Mouse (Mus musculus) hindbrain, embryonic 16.5 days (tissue): ENCODE measurements at regions not wholly inside any gene's neighbourhood (a gene's known extent, or its start where the extent isn't known, plus 50 kb on each side); places are given as distances from the start of the nearest gene placed in this dataset.

Experiments used
- ATAC-seq: fragments of 200-750 bp; cut with Nextera tagmentation; 2 replicates; pipeline ENCODE4 v1.8.0; 2017; ENCODE audit warnings: moderate TSS enrichment, moderate library complexity
- H3K27ac ChIP-seq: fragments of 300-500 bp; sonication (generic); 2 replicates; pipeline ENCODE4 v1.5.1; 2014; ENCODE audit warnings: low read depth, mild to moderate bottlenecking, control low read depth, low read length, moderate library complexity
- H3K27me3 ChIP-seq: fragments of 300-500 bp; sonication (generic); replicated peaks from 2 replicates; pipeline ENCODE4 v1.6.1; 2014; ENCODE audit warnings: low read length; ENCODE audit not compliant: control insufficient read depth, insufficient read depth
- H3K36me3 ChIP-seq: fragments of 300-500 bp; sonication (generic); 2 replicates; pipeline ENCODE4 v1.6.1; 2014; ENCODE audit warnings: mild to moderate bottlenecking, low read length, moderate library complexity, mixed read lengths; ENCODE audit not compliant: control insufficient read depth, insufficient read depth
- H3K4me1 ChIP-seq: fragments of 300-500 bp; sonication (generic); 2 replicates; pipeline ENCODE4 v1.6.1; 2014; ENCODE audit warnings: low read depth, low read length; ENCODE audit not compliant: control insufficient read depth, insufficient read depth
- H3K4me2 ChIP-seq: fragments of 300-500 bp; sonication (generic); 2 replicates; pipeline ENCODE4 v1.6.1; 2014; ENCODE audit warnings: mild to moderate bottlenecking, low read length, control low read depth, moderate library complexity
- H3K4me3 ChIP-seq: fragments of 300-500 bp; sonication (generic); 2 replicates; pipeline ENCODE4 v1.5.1; 2014; ENCODE audit warnings: mild to moderate bottlenecking, low read length, control low read depth, moderate library complexity
- H3K9ac ChIP-seq: fragments of 300-500 bp; sonication (generic); 2 replicates; pipeline ENCODE4 v1.6.1; 2014; ENCODE audit warnings: low read depth, mild to moderate bottlenecking, control low read depth, low read length, moderate library complexity
- H3K9me3 ChIP-seq: fragments of 300-500 bp; sonication (generic); 2 replicates; pipeline ENCODE4 v1.6.1; 2014; ENCODE audit warnings: mild to moderate bottlenecking, low read length, moderate library complexity; ENCODE audit not compliant: control insufficient read depth
- WGBS: fragments of 180-500 bp; shearing (Covaris S2); extraction: QIAGEN DNeasy Blood & Tissue Kit; methylation state at CpG from one replicate; pipeline ENCODE4 v1.1.7; 2014; 5-methylcytosine and 5-hydroxymethylcytosine counted together

DNA sequence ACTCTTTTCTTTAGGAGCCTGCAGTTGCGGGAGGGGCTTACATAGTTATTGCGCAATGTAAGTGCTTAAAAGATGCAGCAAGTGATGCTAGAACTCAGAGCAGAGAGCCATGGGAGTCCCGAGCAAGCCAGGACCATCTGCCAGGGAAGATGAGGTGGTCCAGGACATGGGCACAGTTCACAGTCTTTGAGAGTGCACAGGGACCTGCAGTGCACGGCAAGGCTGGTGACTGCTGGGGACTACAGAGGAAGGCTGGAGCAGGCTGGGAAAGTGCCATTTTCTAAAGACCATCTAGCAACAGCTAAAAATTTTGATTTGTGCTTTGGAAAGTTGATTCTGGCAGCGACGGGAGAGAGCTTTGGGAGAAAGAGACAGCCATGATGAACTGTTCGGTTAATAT lies 174.0 kb upstream of the Slc38a2 start:
- H3K27me3 ChIP-seq, result no peaks in the 10 kb centered on the region
- no peaks in the 10 kb centered on the region for H3K36me3 ChIP-seq
- no peak overlapping the region for H3K4me2 ChIP-seq
- WGBS, result 90% methylated on average over 7 of the region's 7 CpGs
- H3K27ac ChIP-seq, result no peak overlapping the region
- no peaks in the 10 kb centered on the region for H3K9me3 ChIP-seq
- no peaks in the 10 kb centered on the region for H3K4me1 ChIP-seq
- no peak for ATAC-seq
- no peak overlapping the region for H3K9ac ChIP-seq
- no peak overlapping the region for H3K4me3 ChIP-seq

DNA sequence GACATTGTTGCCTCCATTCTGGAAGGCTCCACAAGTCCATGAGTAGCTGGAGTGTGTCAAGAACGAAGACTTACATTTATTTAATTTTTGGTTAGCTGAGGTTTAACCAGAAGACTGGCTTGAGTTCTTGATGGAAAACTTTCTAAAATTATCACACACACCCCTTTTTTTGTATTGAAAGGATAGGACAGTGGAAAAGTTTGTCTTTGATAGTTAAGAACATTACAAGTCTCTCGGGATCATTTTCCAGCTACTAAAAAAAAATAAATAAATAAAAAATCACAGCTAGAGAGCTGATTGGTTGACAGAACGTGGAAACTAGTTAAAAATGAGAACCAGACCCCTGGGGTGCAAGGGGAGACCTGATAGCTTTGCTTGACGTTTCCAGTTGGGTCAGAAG lies 173.6 kb upstream of the Slc38a2 start:
- Histone ChIP-seq H3K27ac (no peak overlapping the region), H3K4me3 (no peak overlapping the region), H3K9ac (no peak overlapping the region), H3K27me3 (no peaks in the 10 kb centered on the region), H3K4me1 (no peaks in the 10 kb centered on the region), H3K36me3 (no peaks in the 10 kb centered on the region), H3K4me2 (no peak overlapping the region), H3K9me3 (no peaks in the 10 kb centered on the region)
- ATAC-seq, result no peak
- WGBS, result 64% methylated on average over 4 of the region's 4 CpGs

DNA sequence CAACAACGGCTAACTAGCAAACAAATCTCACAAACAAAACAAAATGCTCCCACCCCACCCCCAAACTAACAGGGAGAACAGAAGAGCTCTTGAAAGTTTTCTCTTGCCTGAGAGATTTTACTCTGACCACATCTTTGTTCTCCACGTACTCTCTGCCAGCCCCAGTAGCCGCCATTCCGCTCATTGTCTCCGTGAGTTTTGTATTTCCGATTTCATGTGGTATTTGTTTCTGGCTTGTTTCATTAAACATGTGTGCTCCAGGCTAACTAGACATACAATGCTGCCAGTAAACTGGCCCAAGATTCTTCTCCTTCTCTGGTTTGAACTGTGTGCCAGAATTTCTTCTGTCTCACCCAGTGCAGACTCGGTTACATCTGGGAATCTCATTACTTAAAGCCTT lies 168.2 kb upstream of the Slc38a2 start:
- H3K4me3 ChIP-seq, result no peak overlapping the region
- H3K27me3 ChIP-seq, result no peaks in the 10 kb centered on the region
- no peaks in the 10 kb centered on the region for H3K36me3 ChIP-seq
- whole genome bisulfite sequencing, result 76% methylated on average over 7 of the region's 7 CpGs
- no peak overlapping the region for H3K27ac ChIP-seq
- H3K9ac ChIP-seq, result no peak overlapping the region
- no peak for ATAC-seq
- no peaks in the 10 kb centered on the region for H3K4me1 ChIP-seq
- H3K9me3 ChIP-seq, result no peaks in the 10 kb centered on the region
- H3K4me2 ChIP-seq, result no peak overlapping the region

DNA sequence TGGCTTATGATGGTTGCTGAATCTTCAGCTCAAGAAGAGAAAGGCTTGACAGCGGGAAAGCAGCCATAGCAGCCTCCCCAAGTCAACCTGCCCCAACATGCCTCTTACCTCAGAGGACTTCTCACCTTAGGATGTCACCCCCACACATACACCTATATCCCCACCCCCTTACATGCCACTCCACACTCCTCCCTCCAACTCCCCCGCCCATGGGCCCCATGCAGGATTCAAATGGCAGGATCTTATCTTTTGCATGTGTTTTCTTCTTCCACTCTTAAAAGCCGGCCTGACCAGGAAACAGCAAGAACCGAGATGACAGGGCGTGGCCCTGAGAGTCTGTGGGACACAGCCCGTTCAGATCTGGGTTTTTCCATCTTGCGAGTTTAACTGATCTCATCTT lies 166.4 kb upstream of the Slc38a2 start:
- 96% methylated on average over 7 of the region's 7 CpGs for WGBS
- H3K27me3 ChIP-seq, result no peaks in the 10 kb centered on the region
- H3K4me3 ChIP-seq, result no peak overlapping the region
- H3K27ac ChIP-seq, result no peak overlapping the region
- no peak overlapping the region for H3K4me2 ChIP-seq
- no peak overlapping the region for H3K9ac ChIP-seq
- no peak for ATAC-seq
- no peaks in the 10 kb centered on the region for H3K4me1 ChIP-seq
- H3K9me3 ChIP-seq, result no peaks in the 10 kb centered on the region
- no peaks in the 10 kb centered on the region for H3K36me3 ChIP-seq

DNA sequence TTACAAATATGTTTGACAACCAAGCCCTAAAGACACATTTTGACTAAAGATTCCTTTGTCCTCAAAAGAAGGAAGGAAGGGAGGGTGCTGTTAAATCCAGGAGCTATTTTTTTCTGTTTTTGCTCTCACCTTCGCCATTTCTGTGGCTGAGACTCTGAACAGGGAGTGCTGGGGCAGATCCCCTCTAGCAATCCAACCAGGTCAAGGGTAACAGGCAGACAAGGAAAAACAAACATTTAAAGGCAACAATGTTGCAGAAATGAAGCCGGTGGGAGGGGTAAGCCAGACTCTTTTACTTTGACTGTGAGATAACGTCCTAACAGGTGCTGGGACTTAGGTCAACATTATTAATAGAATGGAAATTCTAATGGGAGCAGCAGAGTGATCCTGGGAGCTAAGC lies 158.2 kb upstream of the Slc38a2 start:
- ATAC-seq, result no peak
- H3K27me3 ChIP-seq, result no peaks in the 10 kb centered on the region
- H3K9me3 ChIP-seq, result no peaks in the 10 kb centered on the region
- H3K4me2 ChIP-seq, result no peak overlapping the region
- H3K4me3 ChIP-seq, result no peak overlapping the region
- H3K27ac ChIP-seq, result no peak overlapping the region
- H3K36me3 ChIP-seq, result no peaks in the 10 kb centered on the region
- no peaks in the 10 kb centered on the region for H3K4me1 ChIP-seq
- WGBS, result 72% methylated on average over 3 of the region's 3 CpGs
- no peak overlapping the region for H3K9ac ChIP-seq

DNA sequence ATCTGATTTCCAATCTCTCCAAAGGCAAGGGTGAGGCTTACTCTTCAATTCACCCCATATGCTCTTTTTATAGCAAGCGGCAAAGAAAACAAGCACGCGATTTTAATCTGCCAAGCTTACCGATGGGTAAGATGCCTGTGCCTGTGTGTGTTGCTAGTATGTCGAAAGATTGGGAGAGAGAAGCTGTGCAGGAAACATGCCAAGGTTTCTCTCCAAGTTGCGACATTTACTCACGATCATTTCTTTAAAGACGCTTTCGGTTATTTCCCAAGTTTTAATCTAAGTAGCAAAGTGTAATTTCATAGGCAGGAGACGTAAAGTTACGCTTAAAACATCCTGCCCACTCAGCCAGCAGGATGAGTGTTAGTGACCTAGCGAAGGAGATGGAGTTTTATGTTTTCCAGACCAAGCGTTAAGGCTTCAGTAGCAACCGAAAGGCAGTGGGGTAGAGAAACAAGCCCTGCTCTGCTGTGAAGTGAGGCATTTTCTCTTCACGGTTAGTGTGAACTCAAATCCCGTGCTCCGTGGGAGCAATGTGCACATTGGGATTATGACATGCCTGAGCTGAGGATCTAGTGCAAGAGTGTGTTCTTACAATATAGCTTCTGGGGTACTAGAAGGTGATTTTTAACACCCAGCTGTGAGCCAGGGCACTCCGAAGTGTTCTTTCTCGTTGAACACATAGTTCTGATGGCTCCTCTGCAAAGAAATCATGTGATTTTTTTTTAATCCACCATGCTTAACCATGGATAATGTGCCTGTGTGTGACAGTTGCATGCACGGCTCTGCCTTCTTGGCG lies 152.6 kb upstream of the Slc38a2 start:
- no peak overlapping the region for H3K4me2 ChIP-seq
- 85% methylated on average over 21 of the region's 21 CpGs for WGBS
- no peaks in the 10 kb centered on the region for H3K9me3 ChIP-seq
- H3K27ac ChIP-seq, result no peak overlapping the region
- H3K9ac ChIP-seq, result no peak overlapping the region
- no peaks in the 10 kb centered on the region for H3K4me1 ChIP-seq
- H3K4me3 ChIP-seq, result no peak overlapping the region
- no peaks in the 10 kb centered on the region for H3K36me3 ChIP-seq
- no peaks in the 10 kb centered on the region for H3K27me3 ChIP-seq
- no peak for ATAC-seq

DNA sequence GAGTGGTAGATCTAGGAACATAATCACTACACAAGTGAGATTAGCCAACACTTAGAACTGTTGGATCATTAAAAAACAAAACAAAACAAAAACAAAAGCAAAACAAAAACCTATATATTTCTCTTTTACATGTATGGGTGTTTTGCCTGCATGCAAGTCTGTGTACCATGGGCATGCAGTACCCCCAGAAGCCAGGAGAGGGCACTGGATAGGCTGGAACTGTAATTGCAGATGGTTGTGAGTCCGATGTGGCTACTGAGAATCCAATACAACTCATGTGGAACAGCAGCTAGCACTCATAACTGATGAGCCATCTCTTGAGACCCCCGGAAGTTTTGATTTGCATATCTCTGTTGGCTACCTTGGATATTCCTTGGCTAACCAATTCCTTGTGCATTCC lies 148.6 kb upstream of the Slc38a2 start:
- ATAC-seq, result no peak
- no peaks in the 10 kb centered on the region for H3K27me3 ChIP-seq
- H3K4me2 ChIP-seq, result no peak overlapping the region
- no peaks in the 10 kb centered on the region for H3K36me3 ChIP-seq
- H3K9ac ChIP-seq, result no peak overlapping the region
- 82% methylated on average over 2 of the region's 2 CpGs for WGBS
- no peaks in the 10 kb centered on the region for H3K4me1 ChIP-seq
- H3K27ac ChIP-seq, result no peak overlapping the region
- H3K4me3 ChIP-seq, result no peak overlapping the region
- no peaks in the 10 kb centered on the region for H3K9me3 ChIP-seq

DNA sequence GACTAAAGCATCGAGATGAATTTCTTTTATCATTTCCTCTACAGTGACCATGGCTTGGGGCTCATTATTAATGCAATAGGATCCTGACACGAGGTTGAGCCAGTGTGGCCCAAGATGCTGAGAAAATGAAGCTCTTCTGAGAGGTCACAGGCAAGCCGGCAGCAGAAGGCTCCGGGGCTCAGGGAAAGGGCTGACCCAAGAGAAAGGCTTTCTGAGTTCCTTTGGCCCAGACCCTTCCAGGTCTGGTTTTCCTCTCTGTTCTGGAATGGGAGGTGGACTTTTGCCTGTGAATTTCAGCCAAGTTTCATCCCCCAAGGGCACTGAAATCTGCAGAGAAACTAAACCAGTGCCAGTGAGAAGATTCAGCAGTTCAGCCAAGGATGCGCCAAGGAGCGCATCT lies 145.7 kb upstream of the Slc38a2 start:
- H3K36me3 ChIP-seq, result no peaks in the 10 kb centered on the region
- no peak overlapping the region for H3K4me3 ChIP-seq
- no peak overlapping the region for H3K4me2 ChIP-seq
- no peaks in the 10 kb centered on the region for H3K4me1 ChIP-seq
- no peak overlapping the region for H3K9ac ChIP-seq
- no peak overlapping the region for H3K27ac ChIP-seq
- ATAC-seq, result no peak
- 85% methylated on average over 6 of the region's 6 CpGs for WGBS
- no peaks in the 10 kb centered on the region for H3K9me3 ChIP-seq
- no peaks in the 10 kb centered on the region for H3K27me3 ChIP-seq

DNA sequence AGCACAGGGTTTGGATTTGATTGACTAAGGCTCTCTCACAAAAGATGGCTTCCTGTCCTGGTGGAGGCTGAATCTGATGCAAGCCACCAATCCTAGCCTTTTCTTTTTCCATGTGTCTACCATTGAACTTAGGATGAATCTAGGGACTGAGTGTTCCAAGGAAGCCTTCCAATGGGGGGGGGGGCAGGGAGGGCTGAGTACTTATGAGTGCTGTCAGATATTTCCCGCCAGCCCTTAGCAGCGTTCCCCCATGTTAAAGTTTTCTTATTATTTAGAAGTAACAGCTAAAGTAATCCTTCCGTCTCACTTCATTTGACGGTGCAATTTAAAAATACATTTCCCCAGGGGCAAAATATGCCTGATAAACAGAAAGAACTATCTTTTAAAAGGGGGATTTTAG lies 144.8 kb upstream of the Slc38a2 start:
- Histone ChIP-seq H3K27me3 (no peaks in the 10 kb centered on the region), H3K36me3 (no peaks in the 10 kb centered on the region), H3K4me1 (no peaks in the 10 kb centered on the region), H3K4me2 (no peak overlapping the region), H3K4me3 (no peak overlapping the region), H3K9me3 (no peaks in the 10 kb centered on the region), H3K9ac (no peak overlapping the region), H3K27ac (no peak overlapping the region)
- 85% methylated on average over 4 of the region's 4 CpGs for WGBS
- ATAC-seq, result no peak

DNA sequence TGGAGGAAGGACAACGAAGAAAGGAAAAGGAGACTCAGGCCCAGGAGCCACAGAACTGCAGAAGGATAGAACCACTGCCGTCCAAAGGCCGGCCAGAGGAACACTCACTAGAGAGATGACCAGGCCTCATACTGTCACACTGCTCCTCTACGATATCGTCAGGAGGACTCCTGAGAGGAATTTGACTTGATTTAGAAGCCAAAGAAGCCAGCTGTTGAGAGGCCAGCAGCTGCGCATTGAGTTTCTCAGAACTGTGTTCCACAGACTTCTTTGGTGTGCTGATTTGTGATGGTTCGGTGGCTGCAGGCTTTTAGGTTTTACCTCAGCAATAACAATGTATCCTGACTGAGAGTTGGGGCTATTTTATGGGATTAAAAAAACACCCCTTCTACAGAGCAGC lies 144.1 kb upstream of the Slc38a2 start:
- Histone ChIP-seq H3K9ac (no peak overlapping the region), H3K4me1 (no peaks in the 10 kb centered on the region), H3K4me2 (no peak overlapping the region), H3K4me3 (no peak overlapping the region), H3K9me3 (no peaks in the 10 kb centered on the region), H3K27ac (no peak overlapping the region), H3K36me3 (no peaks in the 10 kb centered on the region), H3K27me3 (no peaks in the 10 kb centered on the region)
- 93% methylated on average over 7 of the region's 7 CpGs for WGBS
- no peak for ATAC-seq
